Mouse (Mus musculus) testis, adult 10 weeks (tissue): Measurements from ENCODE around the gene Gal3st2b. TPM values are rescaled to one million over a fixed set of nuclear protein-coding genes. Genes with fewer than 3 reads are reported as not detected.

Experiments used
- polyA plus RNA-seq: library from polyadenylated mRNA; stranded (reverse); fragments of 350-450 nt; fragmentation: Illumina TruSeq; extraction: RNeasy Lipid Tissue Mini Kit (QIAGEN cat#74804); gene quantifications from one replicate; pipeline ENCODE4 v1.2.3, GENCODE M21; 2014; ENCODE audit warnings: low read depth, low replicate concordance

The Gal3st2b gene
- not detected for polyA plus RNA-seq

DNA sequence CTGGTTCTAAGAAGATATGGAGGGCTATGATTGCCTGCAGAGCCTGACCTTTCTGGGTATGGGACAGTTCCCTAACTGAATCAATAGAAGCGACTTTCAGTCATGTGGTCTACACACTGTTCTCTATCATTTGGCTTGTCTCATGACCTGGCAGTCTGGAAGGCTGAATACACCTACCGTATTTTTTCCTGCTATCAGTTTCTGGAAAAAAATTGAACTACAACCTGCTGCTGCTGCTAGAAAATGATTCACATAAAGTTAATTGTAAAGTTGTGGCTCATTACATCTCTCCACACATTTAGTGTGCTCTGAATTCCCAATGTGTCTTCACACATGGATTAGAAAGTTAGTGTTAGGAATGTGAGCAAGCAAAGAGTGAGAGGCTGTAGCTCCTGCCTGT lies at the start of gene Gal3st2b:
Gene Gal3st2b, plus strand, starts transcription at position 301 of the 400 bp plus-strand sequence.

DNA sequence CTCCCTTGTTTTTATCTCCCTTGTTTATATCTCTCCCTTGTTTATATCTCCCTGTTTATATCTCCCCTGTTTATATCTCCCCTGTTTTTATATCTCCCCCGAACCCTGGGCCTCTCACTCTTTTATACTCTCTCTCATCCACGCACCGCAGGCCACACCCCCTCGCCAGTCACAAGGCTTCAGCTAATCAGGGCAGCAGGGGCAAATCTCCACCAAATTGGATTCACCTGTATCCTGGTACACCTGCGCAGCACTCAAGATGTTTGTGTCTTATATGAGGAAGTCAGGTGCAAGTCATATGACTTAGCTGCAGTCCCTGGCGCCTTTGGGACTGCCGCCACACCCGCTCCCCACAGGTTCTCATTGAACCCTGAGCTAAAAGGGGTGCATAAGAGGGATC lies 72.1 kb downstream of the Gal3st2b start, which contains the start of gene Gal3st2c:
Gene Gal3st2c, plus strand, starts transcription at position 301 of the 400 bp plus-strand sequence.

Other genes with a start within 250 kb of the Gal3st2b start
- 0.52 TPM for gene Bok, start 232.7 kb upstream of the Gal3st2b start, polyA plus RNA-seq
- gene Atg4b, start 166.8 kb upstream of the Gal3st2b start, polyA plus RNA-seq: 47.5 TPM
- gene Thap4, start 163.4 kb upstream of the Gal3st2b start, polyA plus RNA-seq: 46.9 TPM
- 67.9 TPM for gene Dtymk, start 116.4 kb upstream of the Gal3st2b start, polyA plus RNA-seq
- gene Ing5, start 114.3 kb upstream of the Gal3st2b start, polyA plus RNA-seq: 7.4 TPM
- gene D2hgdh, start 93.4 kb upstream of the Gal3st2b start, polyA plus RNA-seq: 6.7 TPM
- gene Gal3st2, start 57.0 kb upstream of the Gal3st2b start, polyA plus RNA-seq: 1.4 TPM
- gene Gal3st2c, start 72.2 kb downstream of the Gal3st2b start, polyA plus RNA-seq: not detected
- not detected for gene Neu4, start 102.1 kb downstream of the Gal3st2b start, polyA plus RNA-seq
- gene Pdcd1, start 134.2 kb downstream of the Gal3st2b start, polyA plus RNA-seq: not detected